Mouse (Mus musculus) neural tube, embryonic 13.5 days (tissue): Measurements from ENCODE around the gene Capns1. TPM values are rescaled to one million over a fixed set of nuclear protein-coding genes. Genes with fewer than 3 reads are reported as not detected.
"Not testable (repeated sequence)": the region's sequence is repeated elsewhere in the genome, so short reads cannot be mapped to it uniquely, and the experiment has no call there.

Source experiments
- ATAC-seq: fragments of 200-750 bp; cut with Nextera tagmentation; 2 replicates; pipeline ENCODE4 v1.8.0; 2017; ENCODE audit warnings: low read depth, mild to moderate bottlenecking, moderate TSS enrichment, moderate library complexity
- H3K27ac ChIP-seq: fragments of 300-500 bp; sonication (generic); replicated peaks from 2 replicates; pipeline ENCODE4 v1.5.1; 2015; ENCODE audit warnings: moderate library complexity, mild to moderate bottlenecking, inconsistent platforms
- H3K27me3 ChIP-seq: fragments of 300-500 bp; sonication (generic); 2 replicates; pipeline ENCODE4 v1.6.1; 2015; ENCODE audit warnings: mild to moderate bottlenecking, inconsistent platforms
- H3K36me3 ChIP-seq: fragments of 300-500 bp; sonication (generic); 2 replicates; pipeline ENCODE4 v1.6.1; 2015; ENCODE audit warnings: mild to moderate bottlenecking, inconsistent platforms
- H3K4me1 ChIP-seq: fragments of 300-500 bp; sonication (generic); replicated peaks from 2 replicates; pipeline ENCODE4 v1.6.1; 2015; ENCODE audit warnings: inconsistent platforms
- H3K4me2 ChIP-seq: fragments of 300-500 bp; sonication (generic); 2 replicates; pipeline ENCODE4 v1.6.1; 2015; ENCODE audit warnings: inconsistent platforms, mild to moderate bottlenecking, moderate library complexity
- H3K4me3 ChIP-seq: fragments of 300-500 bp; sonication (generic); 2 replicates; pipeline ENCODE4 v1.5.1; 2015; ENCODE audit warnings: mild to moderate bottlenecking, inconsistent platforms
- H3K9ac ChIP-seq: fragments of 300-500 bp; sonication (generic); 2 replicates; pipeline ENCODE4 v1.6.1; 2015; ENCODE audit warnings: moderate library complexity, mild to moderate bottlenecking, inconsistent platforms
- H3K9me3 ChIP-seq: fragments of 300-500 bp; sonication (generic); 2 replicates; pipeline ENCODE4 v1.6.1; 2016; ENCODE audit warnings: inconsistent platforms
- WGBS: fragments of 180-500 bp; shearing (Covaris S2); methylation state at CpG from one replicate; pipeline ENCODE4 v1.1.7; 2015; 5-methylcytosine and 5-hydroxymethylcytosine counted together
- polyA plus RNA-seq: library from polyadenylated mRNA; unstranded; fragments of >200 nt; fragmentation: Nextera tagmentation; extraction: Ambion mirVana; gene quantifications from 2 replicates; pipeline ENCODE4 v1.2.1, GENCODE M21; 2015

The Capns1 gene
- polyA plus RNA-seq, 1 experiment from 2014 or later = 83.0 TPM

GRCm38 (mm10) chr7:30220008-30220356, 21.4 kb upstream of the Capns1 start:
- H3K4me3 ChIP-seq = peak overlapping the region; percentile 43
- peaks cover 17% of the 10 kb centered on the region for H3K4me1 ChIP-seq
- peak overlapping the region; percentile 86 for H3K4me2 ChIP-seq
- no peak overlapping the region for H3K27ac ChIP-seq
- H3K27me3 ChIP-seq = no peaks in the 10 kb centered on the region
- peak overlapping the region; percentile 73 for H3K9ac ChIP-seq
- ATAC-seq = no peak
- WGBS = 21% methylated on average over 11 of the region's 11 CpGs
- H3K36me3 ChIP-seq = peaks cover 27% of the 10 kb centered on the region
- H3K9me3 ChIP-seq = no peaks in the 10 kb centered on the region

GRCm38 (mm10) chr7:30219293-30220007, 20.8 kb upstream of the Capns1 start:
- peak; percentile 69 for ATAC-seq
- Histone ChIP-seq H3K27ac (peak overlapping the region; percentile 47), H3K9ac (peak overlapping the region; percentile 73), H3K36me3 (peaks cover 22% of the 10 kb centered on the region), H3K4me2 (peak overlapping the region; percentile 86), H3K27me3 (no peaks in the 10 kb centered on the region), H3K4me3 (peak overlapping the region; percentile 43), H3K9me3 (no peaks in the 10 kb centered on the region), H3K4me1 (peaks cover 17% of the 10 kb centered on the region)
- 5% methylated on average over 16 of the region's 16 CpGs for WGBS

GRCm38 (mm10) chr7:30217277-30217676, 18.7 kb upstream of the Capns1 start:
- H3K27me3 ChIP-seq = no peaks in the 10 kb centered on the region
- no peak overlapping the region for H3K4me2 ChIP-seq

GRCm38 (mm10) chr7:30216723-30217151, 18.1 kb upstream of the Capns1 start:
- peaks cover 17% of the 10 kb centered on the region for H3K4me1 ChIP-seq
- peak overlapping the region; percentile 65 for H3K9ac ChIP-seq
- H3K27me3 ChIP-seq = no peaks in the 10 kb centered on the region
- under 1% methylated on average over 16 of the region's 16 CpGs for WGBS
- peak overlapping the region; percentile 57 for H3K27ac ChIP-seq
- H3K9me3 ChIP-seq = no peaks in the 10 kb centered on the region
- ATAC-seq = peak; percentile 65
- H3K36me3 ChIP-seq = no peaks in the 10 kb centered on the region
- H3K4me3 ChIP-seq = peak overlapping the region; percentile 20
- peak overlapping the region; percentile 50 for H3K4me2 ChIP-seq

More at GRCm38 (mm10) chr7:30217277-30217676, 18.7 kb upstream of the Capns1 start:
- Histone ChIP-seq H3K9ac (no peak overlapping the region), H3K9me3 (no peaks in the 10 kb centered on the region), H3K4me1 (peaks cover 17% of the 10 kb centered on the region), H3K36me3 (peaks cover 2% of the 10 kb centered on the region; the same call in 1 of the 2 replicates), H3K4me3 (no peak overlapping the region), H3K27ac (no peak overlapping the region)
- ATAC-seq = peak; percentile 35; the same call in 1 of the 2 replicates
- 92% methylated on average over 2 of the region's 2 CpGs for WGBS

- Histone ChIP-seq H3K4me3 (no peak overlapping the region), H3K9me3 (no peaks in the 10 kb centered on the region), H3K36me3 (no peaks in the 10 kb centered on the region), H3K27ac (no peak overlapping the region), H3K9ac (no peak overlapping the region), H3K27me3 (no peaks in the 10 kb centered on the region), H3K4me1 (peaks cover 17% of the 10 kb centered on the region), H3K4me2 (no peak overlapping the region)
- no peak for ATAC-seq
- 81% methylated on average over 3 of the region's 3 CpGs for WGBS
These were observed 17.3 kb upstream of the Capns1 start for GRCm38 (mm10) chr7:30215875-30216274.

- Histone ChIP-seq H3K27me3 (no peaks in the 10 kb centered on the region), H3K4me3 (no peak overlapping the region), H3K36me3 (no peaks in the 10 kb centered on the region), H3K4me1 (peaks cover 5% of the 10 kb centered on the region; the same call in 1 of the 2 replicates), H3K9ac (no peak overlapping the region), H3K9me3 (no peaks in the 10 kb centered on the region), H3K4me2 (no peak overlapping the region), H3K27ac (no peak overlapping the region)
- ATAC-seq = no peak
- 84% methylated on average over 3 of the region's 3 CpGs for WGBS
These were observed 15.3 kb upstream of the Capns1 start for GRCm38 (mm10) chr7:30213881-30214280.

GRCm38 (mm10) chr7:30211025-30211424, 12.4 kb upstream of the Capns1 start:
- no peaks in the 10 kb centered on the region for H3K9me3 ChIP-seq
- WGBS = 27% methylated on average over 4 of the region's 4 CpGs
- no peaks in the 10 kb centered on the region for H3K36me3 ChIP-seq
- no peak overlapping the region for H3K27ac ChIP-seq
- no peak for ATAC-seq
- H3K4me1 ChIP-seq = no peaks in the 10 kb centered on the region
- no peak overlapping the region for H3K4me2 ChIP-seq
- no peaks in the 10 kb centered on the region for H3K27me3 ChIP-seq
- no peak overlapping the region for H3K9ac ChIP-seq
- H3K4me3 ChIP-seq = no peak overlapping the region

GRCm38 (mm10) chr7:30206364-30206763, 7.8 kb upstream of the Capns1 start:
- not testable (repeated sequence) for H3K4me3 ChIP-seq, H3K9ac ChIP-seq, H3K27ac ChIP-seq, H3K9me3 ChIP-seq, H3K27me3 ChIP-seq, H3K36me3 ChIP-seq, H3K4me1 ChIP-seq, ATAC-seq, H3K4me2 ChIP-seq
- 58% methylated on average over 5 of the region's 5 CpGs for WGBS

- H3K4me1 ChIP-seq = peaks cover 9% of the 10 kb centered on the region
- no peak for ATAC-seq
- 7% methylated on average over 2 of the region's 2 CpGs for WGBS
- no peak overlapping the region for H3K9ac ChIP-seq
- H3K4me3 ChIP-seq = no peak overlapping the region
- H3K36me3 ChIP-seq = no peaks in the 10 kb centered on the region
- H3K27ac ChIP-seq = no peak overlapping the region
- H3K27me3 ChIP-seq = no peaks in the 10 kb centered on the region
- H3K4me2 ChIP-seq = no peak overlapping the region
- no peaks in the 10 kb centered on the region for H3K9me3 ChIP-seq
These were observed 6.8 kb upstream of the Capns1 start for GRCm38 (mm10) chr7:30205383-30205782.

GRCm38 (mm10) chr7:30204380-30204779, 5.8 kb upstream of the Capns1 start:
- 21% methylated on average over 8 of the region's 8 CpGs for WGBS
- Histone ChIP-seq H3K27me3 (no peaks in the 10 kb centered on the region), H3K9ac (no peak overlapping the region), H3K36me3 (no peaks in the 10 kb centered on the region), H3K27ac (no peak overlapping the region), H3K4me1 (peaks cover 9% of the 10 kb centered on the region), H3K4me3 (no peak overlapping the region), H3K4me2 (no peak overlapping the region), H3K9me3 (no peaks in the 10 kb centered on the region)
- ATAC-seq = no peak

- Histone ChIP-seq H3K4me3 (no peak overlapping the region), H3K27ac (no peak overlapping the region), H3K27me3 (no peaks in the 10 kb centered on the region), H3K9me3 (no peaks in the 10 kb centered on the region), H3K36me3 (no peaks in the 10 kb centered on the region), H3K4me1 (peaks cover 15% of the 10 kb centered on the region), H3K4me2 (no peak overlapping the region), H3K9ac (no peak overlapping the region)
- 87% methylated on average over 11 of the region's 11 CpGs for WGBS
- no peak for ATAC-seq
These were observed 4.5 kb upstream of the Capns1 start for GRCm38 (mm10) chr7:30202895-30203690.

- ATAC-seq = not testable (repeated sequence)
- peaks cover 15% of the 10 kb centered on the region for H3K4me1 ChIP-seq
- WGBS = 81% methylated on average over 5 of the region's 5 CpGs
These were observed 2.0 kb upstream of the Capns1 start for GRCm38 (mm10) chr7:30200661-30201060.

More at GRCm38 (mm10) chr7:30200661-30201060, 2.0 kb upstream of the Capns1 start:
- not testable (repeated sequence) for H3K9ac ChIP-seq, H3K4me3 ChIP-seq, H3K27me3 ChIP-seq, H3K9me3 ChIP-seq, H3K36me3 ChIP-seq, H3K27ac ChIP-seq, H3K4me2 ChIP-seq
